ENCODE assay signal across 8 mouse cellular contexts in the genomic region with DNA sequence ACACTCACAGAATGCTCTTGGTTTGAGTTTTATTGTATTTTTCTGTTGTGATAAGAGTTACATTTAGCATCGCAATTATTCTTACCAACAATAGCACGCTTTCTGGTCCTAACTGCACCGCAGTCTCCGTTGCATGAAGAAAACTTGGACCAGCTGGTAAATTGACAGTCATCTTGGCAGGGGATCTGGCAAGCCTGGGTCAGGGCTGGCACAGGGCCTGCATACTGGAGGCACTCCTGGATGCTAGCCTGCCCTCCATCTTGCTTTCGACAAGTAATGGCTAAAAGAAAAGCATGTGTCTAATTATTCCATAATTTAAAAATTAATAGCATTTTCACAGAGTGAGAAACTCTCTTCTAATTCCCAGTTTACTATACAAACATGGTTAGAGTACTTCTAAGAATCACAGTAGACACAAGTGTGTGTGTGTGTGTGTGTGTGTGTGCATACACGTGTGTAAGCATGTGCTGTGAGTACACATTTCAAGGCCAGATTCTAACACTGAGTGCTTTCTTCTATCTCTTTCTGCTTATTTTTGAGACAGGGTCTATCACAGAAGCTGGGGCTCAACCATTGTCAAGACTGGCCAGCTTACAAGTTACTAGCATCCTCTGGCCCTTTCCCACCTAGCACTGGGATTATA.
DNase-seq lines count a peak whose midpoint lies in the region; ATAC-seq lines count a peak whose summit lies in the region.

No protein-coding gene starts in this region.

- no peak overlapping the region for H3K27ac ChIP-seq in forebrain, embryonic 16.5 days (ENCODE audit: low read length)
- no peak overlapping the region for H3K27ac ChIP-seq in lung, embryonic 16.5 days (ENCODE audit: low read length)

- H3K36me3 ChIP-seq in forebrain, embryonic 16.5 days (ENCODE audit: control insufficient read depth, insufficient read depth), result no peaks in the 10 kb centered on the region
- no peaks in the 10 kb centered on the region for H3K36me3 ChIP-seq in lung, embryonic 16.5 days (ENCODE audit: control insufficient read depth, insufficient read depth, low read length)

- peak; percentile 39 for DNase-seq in adrenal gland, adult 2 months
- no peak for DNase-seq in adrenal gland, postnatal 4 days (ENCODE audit: low spot score in 2 of 2)
- DNase-seq in MN1 (ENCODE audit: low spot score), result peak; percentile 48
- peak; percentile 45 to 48 for DNase-seq in kidney, postnatal 25 days
- no peak for DNase-seq in spleen, postnatal 10 days (ENCODE audit: low spot score in 2 of 2)
- DNase-seq in spleen, adult 12 weeks (ENCODE audit: low spot score), result no peak

- no peaks in the 10 kb centered on the region for H3K27me3 ChIP-seq in forebrain, embryonic 16.5 days (replicated peaks; ENCODE audit: control insufficient read depth, insufficient read depth, low read length)
- no peaks in the 10 kb centered on the region for H3K27me3 ChIP-seq in lung, embryonic 16.5 days (ENCODE audit: control insufficient read depth, insufficient read depth, low read depth, low read length)

- H3K9me3 ChIP-seq in forebrain, embryonic 16.5 days (ENCODE audit: control insufficient read depth, low read length), result no peaks in the 10 kb centered on the region
- H3K9me3 ChIP-seq in lung, embryonic 16.5 days (ENCODE audit: control insufficient read depth, low read length), result no peaks in the 10 kb centered on the region

- 35% methylated on average over 6 of the region's 6 CpGs for WGBS in forebrain, embryonic 16.5 days
- WGBS in lung, embryonic 16.5 days, result 62% methylated on average over 6 of the region's 6 CpGs

- H3K4me2 ChIP-seq in forebrain, embryonic 16.5 days (ENCODE audit: low read length), result no peak overlapping the region
- no peak overlapping the region for H3K4me2 ChIP-seq in lung, embryonic 16.5 days (ENCODE audit: low read depth, low read length)

- no peak overlapping the region for H3K9ac ChIP-seq in forebrain, embryonic 16.5 days (replicated peaks; ENCODE audit: low read depth, low read length)
- H3K9ac ChIP-seq in lung, embryonic 16.5 days (ENCODE audit: low read length), result no peak overlapping the region

- ATAC-seq in forebrain, embryonic 16.5 days, result peak; percentile 95
- ATAC-seq in lung, embryonic 16.5 days (ENCODE audit: low read depth), result peak; percentile 51; the same call in 1 of the 2 replicates

- peaks cover 7% of the 10 kb centered on the region; the same call in 1 of the 2 replicates for H3K4me1 ChIP-seq in forebrain, embryonic 16.5 days (replicated peaks; ENCODE audit: control insufficient read depth, insufficient read depth, low read length)
- H3K4me1 ChIP-seq in lung, embryonic 16.5 days (replicated peaks; ENCODE audit: control insufficient read depth, insufficient read depth, low read length), result no peaks in the 10 kb centered on the region

- H3K4me3 ChIP-seq in forebrain, embryonic 16.5 days (replicated peaks; ENCODE audit: low read length), result no peak overlapping the region
- H3K4me3 ChIP-seq in lung, embryonic 16.5 days (ENCODE audit: low read length), result no peak overlapping the region

Comparison
In these comparisons a context has a peak if more than half of its experiments do, and no peak if none do; other contexts are left out.
1. DNase-seq: peak in adrenal gland, adult 2 months (single experiment), MN1 (single experiment) and kidney, postnatal 25 days (2 of 2); none in adrenal gland, postnatal 4 days (0 of 2), spleen, postnatal 10 days (0 of 2) and spleen, adult 12 weeks (single experiment).